Mouse (Mus musculus) heart, postnatal 0 days (tissue): ENCODE data around the gene Arhgdia.

ENCODE experiments used
- CTCF ChIP-seq: IDR thresholded peaks from 2 replicates; pipeline ENCODE4 v1.5.1; 2016; ENCODE audit warnings: antibody characterized with exemption, control low read depth, low read depth
- EP300 ChIP-seq: IDR thresholded peaks from 2 replicates; pipeline ENCODE4 v1.6.1; 2016; ENCODE audit warnings: antibody characterized with exemption, low read depth

DNA sequence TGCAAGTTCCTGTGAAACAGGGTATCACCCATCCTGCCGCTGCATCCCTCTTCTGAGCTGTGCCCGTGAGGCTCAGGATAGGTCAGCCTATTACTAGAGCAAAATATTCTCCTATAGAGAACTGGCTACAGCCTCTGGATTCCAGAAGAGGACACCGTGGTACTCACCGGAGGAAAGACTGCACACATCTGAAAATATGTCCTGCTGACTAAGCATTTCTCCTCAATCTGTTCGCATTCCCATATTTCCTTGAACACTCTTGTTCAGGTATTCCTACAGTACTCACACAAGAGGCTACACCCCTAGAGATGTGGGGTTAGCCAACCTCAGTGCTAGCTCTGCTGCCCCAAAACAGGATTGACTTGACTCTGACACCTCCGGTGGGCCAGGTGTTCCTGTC lies 13.1 kb downstream of the Arhgdia start:
- TF ChIP-seq CTCF: no peak
- no peak for TF ChIP-seq EP300
